Mouse (Mus musculus): Measurements from ENCODE around the gene Cd40.
A peak's percentile ranks its signal among the peaks of the same experiment; 100 is the strongest.

The Cd40 gene

GRCm38 (mm10) chr2:165054888-165055852 is at the start of gene Cd40:
Gene Cd40 (plus strand): TSS chr2:165055627.
- peak in 1 of 2 experiments; percentile 50 for DNase-seq

- no peak for DNase-seq
Observed at GRCm38 (mm10) chr2:165006813-165007212, 48.6 kb upstream of the Cd40 start.

GRCm38 (mm10) chr2:165007986-165008385 is 47.4 kb upstream of the Cd40 start:
- no peak for DNase-seq

- no peak for DNase-seq
Observed at GRCm38 (mm10) chr2:165009161-165009560, 46.3 kb upstream of the Cd40 start.

GRCm38 (mm10) chr2:165009581-165009980 is 45.8 kb upstream of the Cd40 start:
- DNase-seq, result no peak

- no peak for DNase-seq
Observed at GRCm38 (mm10) chr2:165010351-165010750, 45.1 kb upstream of the Cd40 start.

- DNase-seq, result no peak
Observed at GRCm38 (mm10) chr2:165014935-165015334, 40.5 kb upstream of the Cd40 start.

GRCm38 (mm10) chr2:165020490-165020889 is 34.9 kb upstream of the Cd40 start:
- no peak for DNase-seq

- no peak for DNase-seq
Observed at GRCm38 (mm10) chr2:165027163-165027562, 28.3 kb upstream of the Cd40 start.

GRCm38 (mm10) chr2:165032533-165032932 is 22.9 kb upstream of the Cd40 start:
- DNase-seq, result peak in 1 of 2 experiments; percentile 33

- no peak for DNase-seq
Observed at GRCm38 (mm10) chr2:165033306-165033705, 22.1 kb upstream of the Cd40 start.

- DNase-seq, result peak; percentile 99 to 100
Observed at GRCm38 (mm10) chr2:165034131-165035057, 21.0 kb upstream of the Cd40 start, which contains the start of gene Ncoa5. Gene Ncoa5 (minus strand): TSS chr2:165034867.

- no peak for DNase-seq
Observed at GRCm38 (mm10) chr2:165035058-165035431, 20.4 kb upstream of the Cd40 start.

GRCm38 (mm10) chr2:165037415-165037814 is 18.0 kb upstream of the Cd40 start:
- no peak for DNase-seq

GRCm38 (mm10) chr2:165042126-165042525 is 13.3 kb upstream of the Cd40 start:
- no peak for DNase-seq

GRCm38 (mm10) chr2:165043090-165043636 is 12.3 kb upstream of the Cd40 start:
- DNase-seq, result no peak

GRCm38 (mm10) chr2:165043729-165044128 is 11.7 kb upstream of the Cd40 start:
- no peak for DNase-seq

GRCm38 (mm10) chr2:165049044-165049443 is 6.4 kb upstream of the Cd40 start:
- DNase-seq, result peak in 1 of 2 experiments; percentile 44

- DNase-seq, result peak; percentile 84 to 88
Observed at GRCm38 (mm10) chr2:165050826-165051548, 4.4 kb upstream of the Cd40 start.

GRCm38 (mm10) chr2:165051566-165051965 is 3.9 kb upstream of the Cd40 start:
- DNase-seq, result no peak

GRCm38 (mm10) chr2:165055905-165056304 is 478 bp downstream of the Cd40 start:
- DNase-seq, result peak in 1 of 2 experiments; percentile 46

All from cerebellum, postnatal 10 days (tissue).